Mouse (Mus musculus) forebrain, embryonic 11.5 days (tissue): Measurements from ENCODE around the gene Pym1. TPM values are rescaled to one million over a fixed set of nuclear protein-coding genes. Genes with fewer than 3 reads are reported as not detected.

Experiments
- ATAC-seq: fragments of 200-750 bp; cut with Nextera tagmentation; replicated peaks from 2 replicates; pipeline ENCODE4 v1.8.0; 2017; ENCODE audit warnings: moderate TSS enrichment; ENCODE audit not compliant: low FRiP score
- DNase-seq: peaks from one replicate; pipeline ENCODE4 v3.0.0-alpha.2; 2017; ENCODE audit warnings: low spot score
- H3K27ac ChIP-seq: fragments of 300-500 bp; sonication (generic); 2 replicates; pipeline ENCODE4 v1.5.1; 2014; ENCODE audit warnings: low read depth, low read length
- H3K27me3 ChIP-seq: fragments of 300-500 bp; sonication (generic); 2 replicates; pipeline ENCODE4 v1.6.1; 2014; ENCODE audit warnings: mild to moderate bottlenecking, low read length, mixed read lengths; ENCODE audit not compliant: control insufficient read depth, insufficient read depth
- H3K36me3 ChIP-seq: fragments of 300-500 bp; sonication (generic); 2 replicates; pipeline ENCODE4 v1.6.1; 2014; ENCODE audit warnings: mild to moderate bottlenecking, low read length, moderate library complexity, mixed read lengths; ENCODE audit not compliant: control insufficient read depth, insufficient read depth
- H3K4me1 ChIP-seq: fragments of 300-500 bp; sonication (generic); replicated peaks from 2 replicates; pipeline ENCODE4 v1.6.1; 2014; ENCODE audit warnings: low read length, mixed read lengths; ENCODE audit not compliant: control insufficient read depth, insufficient read depth
- H3K4me2 ChIP-seq: fragments of 300-500 bp; sonication (generic); 2 replicates; pipeline ENCODE4 v1.6.1; 2014; ENCODE audit warnings: low read depth, mild to moderate bottlenecking, low read length, moderate library complexity, mixed read lengths; ENCODE audit not compliant: severe bottlenecking
- H3K4me3 ChIP-seq: fragments of 300-500 bp; sonication (generic); 2 replicates; pipeline ENCODE4 v1.5.1; 2014; ENCODE audit warnings: low read depth, low read length
- H3K9ac ChIP-seq: fragments of 300-500 bp; sonication (generic); 2 replicates; pipeline ENCODE4 v1.6.1; 2014; ENCODE audit warnings: low read length
- H3K9me3 ChIP-seq: fragments of 300-500 bp; sonication (generic); 2 replicates; pipeline ENCODE4 v1.6.1; 2016; ENCODE audit warnings: low read length, mixed read lengths; ENCODE audit not compliant: control insufficient read depth
- WGBS: fragments of 180-500 bp; shearing (Covaris S2); extraction: QIAGEN DNeasy Blood & Tissue Kit; methylation state at CpG from one replicate; pipeline ENCODE4 v1.1.7; 2014; 5-methylcytosine and 5-hydroxymethylcytosine counted together
- polyA plus RNA-seq: library from polyadenylated mRNA; unstranded; fragments of >200 nt; fragmentation: Nextera tagmentation; extraction: Ambion mirVana; gene quantifications from 2 replicates; pipeline ENCODE4 v1.2.1, GENCODE M21; 2014

The Pym1 gene
- polyA plus RNA-seq = 47.6 and 51.4 TPM in 2 replicates

DNA sequence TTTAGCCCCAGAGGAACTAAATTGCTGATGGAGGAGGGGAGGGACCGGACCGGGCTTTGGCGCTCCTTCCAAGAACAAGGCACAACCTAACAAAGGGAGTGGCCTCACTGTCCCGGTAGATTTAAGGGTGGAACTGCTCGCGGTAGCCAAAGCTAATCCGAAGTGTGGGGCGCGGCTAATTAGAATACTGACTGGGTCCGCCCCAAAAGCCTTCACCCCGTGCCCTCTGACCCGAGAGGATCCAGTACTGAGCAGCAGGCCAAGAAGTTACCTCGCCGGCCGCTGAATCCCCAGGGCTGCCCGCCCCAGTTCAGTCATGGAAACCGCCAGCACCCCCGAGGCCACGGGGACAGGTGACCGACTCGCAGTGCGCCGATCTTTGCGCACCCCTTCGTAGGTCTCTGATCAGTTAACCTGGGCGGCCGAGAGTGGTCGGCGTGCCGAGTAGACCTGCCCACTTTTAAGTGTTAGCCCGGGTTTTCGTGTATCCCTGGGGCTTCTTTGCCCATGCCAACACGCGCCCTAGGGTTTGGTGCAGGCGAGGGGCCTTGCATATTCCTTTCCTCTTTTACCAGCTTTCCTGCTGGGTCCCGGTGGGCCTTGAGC lies at the start of gene Pym1:
Pym1 (plus strand) TSS at position 244 of the 606 bp plus-strand sequence.
- Histone ChIP-seq H3K27me3 (peaks cover 19% of the 10 kb centered on the region), H3K36me3 (no peaks in the 10 kb centered on the region), H3K4me1 (peaks cover 9% of the 10 kb centered on the region; the same call in 1 of the 2 replicates), H3K9ac (peak within 1 kb of the TSS; percentile 80), H3K9me3 (no peaks in the 10 kb centered on the region), H3K4me2 (peak within 1 kb of the TSS; percentile 83), H3K27ac (peak within 1 kb of the TSS; percentile 93), H3K4me3 (peak within 1 kb of the TSS; percentile 74)
- peak; percentile 79 for DNase-seq
- under 1% methylated on average over 36 of the region's 36 CpGs for WGBS
- ATAC-seq = peak; percentile 63

DNA sequence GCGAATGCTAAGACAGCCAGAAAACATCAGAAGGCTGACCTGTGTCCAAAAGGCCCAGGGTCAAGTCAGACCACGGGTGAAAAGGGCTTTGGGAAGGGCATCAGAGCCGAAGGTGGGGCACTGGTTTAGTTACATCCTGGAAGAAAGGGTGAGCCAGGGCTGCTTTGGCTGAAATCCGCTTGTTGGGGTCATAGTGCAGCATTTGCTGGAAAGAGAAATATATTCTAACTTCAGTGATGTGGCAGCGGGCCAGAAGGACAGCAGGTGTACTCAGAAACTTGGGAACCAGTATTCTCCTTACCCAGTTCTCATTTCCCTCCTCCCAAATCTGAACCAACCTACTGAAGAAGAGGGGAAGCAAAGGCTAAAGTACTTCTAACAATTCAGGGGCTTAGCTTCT lies 48.7 kb upstream of the Pym1 start:
- Histone ChIP-seq H3K36me3 (peaks cover 5% of the 10 kb centered on the region; the same call in 1 of the 2 replicates), H3K4me2 (no peak overlapping the region), H3K9ac (no peak overlapping the region), H3K4me3 (no peak overlapping the region), H3K4me1 (no peaks in the 10 kb centered on the region; the same call in 1 of the 2 replicates), H3K9me3 (no peaks in the 10 kb centered on the region), H3K27me3 (no peaks in the 10 kb centered on the region), H3K27ac (no peak overlapping the region)
- DNase-seq = no peak
- WGBS = 88% methylated on average over 5 of the region's 5 CpGs
- no peak for ATAC-seq

DNA sequence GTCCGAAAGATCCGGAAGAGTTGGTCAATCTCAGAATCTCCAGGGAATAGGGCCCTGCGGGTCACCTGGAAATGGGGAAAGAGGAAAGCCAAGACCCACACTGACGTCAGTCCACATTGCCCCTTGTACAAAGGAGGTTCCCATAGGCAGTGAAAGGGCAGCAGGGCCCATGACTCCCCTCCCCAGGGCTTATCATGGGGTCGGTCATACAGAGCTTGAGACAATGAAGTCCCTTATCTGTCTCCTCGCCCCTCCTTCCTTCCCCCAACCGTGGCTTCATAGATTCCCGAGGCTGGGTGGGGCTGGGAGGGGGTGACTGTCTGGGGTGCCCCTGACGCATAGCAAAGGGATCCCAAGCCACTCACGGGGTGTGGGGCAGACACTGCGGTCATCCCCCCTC lies 48.1 kb upstream of the Pym1 start:
- H3K36me3 ChIP-seq = peaks cover 5% of the 10 kb centered on the region; the same call in 1 of the 2 replicates
- H3K27me3 ChIP-seq = no peaks in the 10 kb centered on the region
- no peak overlapping the region for H3K4me2 ChIP-seq
- no peak for ATAC-seq
- no peaks in the 10 kb centered on the region; the same call in 1 of the 2 replicates for H3K4me1 ChIP-seq
- no peak overlapping the region for H3K27ac ChIP-seq
- DNase-seq = no peak
- no peak overlapping the region for H3K9ac ChIP-seq
- H3K4me3 ChIP-seq = no peak overlapping the region
- H3K9me3 ChIP-seq = no peaks in the 10 kb centered on the region
- 82% methylated on average over 11 of the region's 11 CpGs for WGBS

DNA sequence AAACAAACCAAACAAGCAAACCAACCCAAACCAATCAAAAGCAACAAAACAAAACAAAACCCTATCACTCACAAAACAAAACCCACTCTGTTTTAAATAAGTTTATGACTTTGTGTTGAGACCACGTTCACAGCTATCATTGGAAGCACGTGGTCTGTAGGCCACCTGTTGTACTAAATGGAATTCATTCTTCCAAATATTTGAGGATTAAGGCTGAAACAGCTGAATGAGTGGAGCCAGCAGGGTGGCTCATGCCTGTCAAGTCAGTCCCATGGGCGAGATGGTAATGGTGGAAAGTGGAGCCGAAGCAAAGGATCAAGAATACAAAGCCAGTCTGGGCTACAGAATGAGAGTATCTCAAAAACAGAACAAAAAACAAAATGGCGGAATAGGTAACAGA lies 47.0 kb upstream of the Pym1 start:
- Histone ChIP-seq H3K4me3 (no peak overlapping the region), H3K9me3 (no peaks in the 10 kb centered on the region), H3K27ac (no peak overlapping the region), H3K36me3 (peaks cover 5% of the 10 kb centered on the region; the same call in 1 of the 2 replicates), H3K27me3 (no peaks in the 10 kb centered on the region), H3K4me1 (peaks cover 3% of the 10 kb centered on the region; the same call in 1 of the 2 replicates), H3K4me2 (no peak overlapping the region), H3K9ac (no peak overlapping the region)
- ATAC-seq (no peak), DNase-seq (no peak)
- 92% methylated on average over 5 of the region's 5 CpGs for WGBS

DNA sequence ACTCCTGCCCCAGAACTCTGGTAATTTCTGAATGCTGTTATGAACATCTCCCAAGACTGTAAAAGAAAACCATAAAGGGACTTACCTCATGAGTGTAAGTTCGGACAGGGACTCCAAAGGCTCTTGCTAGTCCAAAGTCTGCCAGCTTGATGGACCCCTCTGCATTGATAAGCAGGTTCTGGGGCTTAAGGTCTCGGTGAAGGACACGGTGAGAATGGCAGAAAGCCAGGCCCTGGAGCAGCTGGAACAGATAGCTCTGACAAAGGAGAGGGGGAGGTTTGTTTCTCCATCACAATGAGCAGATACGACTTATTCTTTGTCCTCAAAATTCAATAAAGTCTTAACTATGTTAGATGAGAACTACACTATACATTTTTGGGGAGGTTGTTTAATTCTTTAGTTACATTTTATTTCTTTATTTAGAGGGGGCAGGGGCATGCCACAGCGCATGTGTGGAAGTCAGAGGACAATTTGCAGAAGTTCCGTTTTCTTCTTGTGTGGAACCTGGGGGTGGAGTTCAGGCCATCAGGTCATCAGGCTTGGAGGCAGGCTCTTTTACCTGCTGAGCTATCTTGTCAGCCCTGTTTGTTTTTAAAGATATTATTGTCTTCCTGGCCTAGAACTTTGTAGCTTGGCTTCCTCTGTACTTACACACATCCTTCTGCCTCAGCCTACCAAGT lies 45.2 kb upstream of the Pym1 start:
- no peaks in the 10 kb centered on the region for H3K27me3 ChIP-seq
- no peaks in the 10 kb centered on the region for H3K9me3 ChIP-seq
- no peak overlapping the region for H3K4me2 ChIP-seq
- DNase-seq (no peak), ATAC-seq (no peak)
- peaks cover 3% of the 10 kb centered on the region; the same call in 1 of the 2 replicates for H3K4me1 ChIP-seq
- peaks cover 5% of the 10 kb centered on the region; the same call in 1 of the 2 replicates for H3K36me3 ChIP-seq
- no peak overlapping the region for H3K27ac ChIP-seq
- no peak overlapping the region for H3K9ac ChIP-seq
- WGBS = 86% methylated on average over 6 of the region's 6 CpGs
- no peak overlapping the region for H3K4me3 ChIP-seq

DNA sequence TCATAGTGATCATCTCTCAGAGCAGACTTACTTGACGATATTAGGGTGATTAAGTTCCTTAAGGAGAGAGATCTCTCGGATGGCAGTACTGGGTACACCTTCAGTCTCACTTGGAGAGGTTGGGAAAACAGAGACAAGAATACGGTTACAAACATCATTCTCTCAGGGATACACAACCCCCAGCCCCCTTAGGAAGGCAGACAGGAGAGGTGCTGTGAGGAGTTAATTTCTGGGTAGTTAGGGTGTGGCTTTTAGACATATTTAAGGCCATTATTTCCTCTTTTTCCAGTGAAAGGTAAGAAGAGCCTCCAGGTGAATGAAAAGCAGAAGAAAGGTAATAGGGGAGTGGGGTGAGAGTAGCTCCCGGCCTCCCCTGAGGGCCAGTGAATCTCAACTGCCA lies 43.8 kb upstream of the Pym1 start, which contains the start of gene Pmel:
Pmel (plus strand) TSS at position 301 of the 400 bp plus-strand sequence.
- Histone ChIP-seq H3K4me2 (peak within 1 kb of the TSS; percentile 71), H3K9ac (peak within 1 kb of the TSS; percentile 74), H3K27ac (peak within 1 kb of the TSS; percentile 87), H3K4me3 (peak within 1 kb of the TSS; percentile 57), H3K36me3 (peaks cover 5% of the 10 kb centered on the region; the same call in 1 of the 2 replicates), H3K4me1 (peaks cover 3% of the 10 kb centered on the region; the same call in 1 of the 2 replicates), H3K27me3 (no peaks in the 10 kb centered on the region), H3K9me3 (no peaks in the 10 kb centered on the region)
- whole genome bisulfite sequencing = 23% methylated on average over 4 of the region's 4 CpGs
- DNase-seq (no peak), ATAC-seq (no peak)

DNA sequence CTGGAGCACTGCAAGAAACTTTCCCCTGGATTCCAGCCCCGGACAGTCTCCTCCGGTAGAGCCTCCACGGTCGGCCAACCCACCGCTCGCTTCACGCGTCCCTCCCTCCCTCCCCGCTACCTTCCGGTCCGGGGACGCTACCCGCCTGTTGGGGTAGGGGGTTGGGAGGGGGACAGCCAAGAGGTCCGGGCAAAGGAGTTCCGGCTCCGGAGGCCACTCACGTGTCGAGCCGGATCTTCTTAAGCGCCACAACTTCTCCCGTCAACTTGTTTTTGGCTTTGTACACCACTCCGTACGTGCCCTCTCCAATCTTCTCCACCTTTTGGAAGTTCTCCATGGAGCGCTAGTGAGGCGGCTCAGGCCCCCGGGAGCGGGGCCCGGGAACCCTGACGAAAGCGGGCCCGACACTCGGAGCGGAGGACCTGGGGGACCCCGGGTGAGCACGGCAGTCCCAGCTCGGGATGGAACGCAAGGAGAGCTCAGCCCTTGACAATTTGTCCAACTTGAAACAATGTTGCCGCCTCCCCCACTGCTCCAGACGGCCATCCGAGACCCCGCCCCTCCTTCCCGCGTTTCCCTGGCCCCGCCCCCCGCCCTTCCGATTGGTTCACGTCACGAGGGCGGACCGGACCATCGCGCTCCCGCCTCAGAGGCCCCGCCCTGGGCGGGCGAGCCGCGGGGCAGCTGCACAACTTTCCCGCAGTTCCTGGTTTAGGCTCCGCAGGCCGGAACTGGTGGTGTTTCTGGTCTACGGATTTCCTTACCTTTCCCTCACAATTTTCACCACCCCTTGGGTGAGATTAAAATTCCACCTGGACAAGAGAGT lies 43.0 kb upstream of the Pym1 start, which contains the start of gene Cdk2:
Cdk2 (minus strand) TSS at position 541 of the 826 bp plus-strand sequence.
- WGBS = under 1% methylated on average over 62 of the region's 62 CpGs

DNA sequence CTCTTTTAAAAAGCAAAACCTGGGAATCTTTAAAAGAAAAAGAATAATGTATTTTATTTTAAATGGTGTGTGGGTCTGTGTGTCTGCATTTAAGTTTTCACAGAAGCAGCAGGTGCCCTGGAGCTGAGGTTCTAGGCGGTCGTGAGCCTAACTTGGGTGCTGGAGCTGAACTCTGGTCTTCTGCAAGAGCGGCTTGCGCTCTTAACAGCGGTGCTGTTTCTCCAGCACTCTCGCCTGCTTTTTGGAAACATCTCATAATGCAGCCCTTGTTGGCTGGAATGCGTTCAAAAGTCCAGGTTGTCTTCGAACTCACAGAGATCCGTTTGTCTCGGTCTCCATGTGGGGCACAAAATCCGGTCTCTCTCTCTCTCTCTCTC lies 42.4 kb upstream of the Pym1 start:
- H3K9me3 ChIP-seq = no peaks in the 10 kb centered on the region
- H3K4me1 ChIP-seq = peaks cover 3% of the 10 kb centered on the region; the same call in 1 of the 2 replicates
- peak overlapping the region; percentile 74 for H3K9ac ChIP-seq
- 8% methylated on average over 11 of the region's 11 CpGs for WGBS
- DNase-seq = peak; percentile 57
- H3K4me2 ChIP-seq = peak overlapping the region; percentile 71
- ATAC-seq = peak; percentile 15; the same call in 1 of the 2 replicates
- peak overlapping the region; percentile 57 for H3K4me3 ChIP-seq
- H3K27ac ChIP-seq = peak overlapping the region; percentile 87; the same call in 1 of the 2 replicates
- H3K27me3 ChIP-seq = no peaks in the 10 kb centered on the region
- peaks cover 3% of the 10 kb centered on the region; the same call in 1 of the 2 replicates for H3K36me3 ChIP-seq

More for the DNA sequence above, 43.0 kb upstream of the Pym1 start, which contains the start of gene Cdk2:
- peaks cover 4% of the 10 kb centered on the region; the same call in 1 of the 2 replicates for H3K36me3 ChIP-seq
- H3K9ac ChIP-seq = peak within 1 kb of the TSS; percentile 74
- H3K27ac ChIP-seq = peak within 1 kb of the TSS; percentile 87
- peaks cover 3% of the 10 kb centered on the region; the same call in 1 of the 2 replicates for H3K4me1 ChIP-seq
- DNase-seq (peak; percentile 99), ATAC-seq (peak; percentile 93)
- H3K9me3 ChIP-seq = no peaks in the 10 kb centered on the region
- peak within 1 kb of the TSS; percentile 71 for H3K4me2 ChIP-seq
- H3K4me3 ChIP-seq = peak within 1 kb of the TSS; percentile 57
- no peaks in the 10 kb centered on the region for H3K27me3 ChIP-seq
